Comparison of ENCODE assay signal across 26 mouse cellular contexts in the genomic region with DNA sequence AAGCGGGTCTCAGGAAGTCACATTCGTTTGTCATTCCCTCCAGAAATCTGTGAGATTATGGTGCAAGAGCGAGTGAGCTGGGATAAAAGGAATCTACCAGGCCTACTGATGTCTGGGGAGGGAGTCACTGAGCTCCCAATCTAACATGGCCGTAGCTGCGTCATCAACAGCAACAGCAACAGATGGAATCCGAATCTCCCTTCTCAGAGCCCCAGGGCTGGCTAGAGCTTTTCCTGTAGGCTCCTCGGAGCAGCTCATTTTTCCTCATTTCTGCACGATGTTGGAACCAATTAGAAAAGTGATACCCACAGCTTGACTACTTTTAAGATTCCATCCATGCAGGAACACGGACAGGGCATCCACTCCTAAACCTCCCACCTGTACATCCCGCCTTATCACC.
DNase-seq lines count a peak whose midpoint lies in the region; ATAC-seq and TF ChIP-seq lines count a peak whose summit lies in the region.
"Had no signal": no experiment of that assay in that cellular context is flagged by ENCODE, and none has a peak within 500 bp of the region (broad histone marks: within the 10 kb centered on the region; RNA-seq: fewer than 3 reads in every experiment).

No protein-coding gene starts in this region.

- no peak overlapping the region for H3K9ac ChIP-seq in hindbrain, embryonic 16.5 days (ENCODE audit: low read depth, low read length)
- no peak overlapping the region for H3K9ac ChIP-seq in midbrain, postnatal 0 days (replicated peaks; ENCODE audit: low read length, poor library complexity, severe bottlenecking)
- H3K9ac ChIP-seq: heart, embryonic 13.5 days; intestine, embryonic 15.5 days; limb, embryonic 15.5 days; liver, embryonic 14.5 days had no signal

- H3K4me3 ChIP-seq in testis, adult 2 months (ENCODE audit: control insufficient read depth, low read depth, low read length): peak overlapping the region; percentile 75
- no peak overlapping the region for H3K4me3 ChIP-seq in hindbrain, embryonic 16.5 days (ENCODE audit: low read length)
- no peak overlapping the region for H3K4me3 ChIP-seq in midbrain, postnatal 0 days (ENCODE audit: low read depth, low read length)
- H3K4me3 ChIP-seq: gastrocnemius, adult 2 months; heart, adult 2 months; intestine, embryonic 15.5 days; limb, embryonic 10.5 days; limb, embryonic 15.5 days had no signal

- no peak overlapping the region; the same call in none of the 2 replicates for H3K4me2 ChIP-seq in hindbrain, embryonic 16.5 days (ENCODE audit: low read length)
- peak overlapping the region; percentile 63 for H3K4me2 ChIP-seq in midbrain, postnatal 0 days (ENCODE audit: low read depth, low read length, poor library complexity, severe bottlenecking)
- H3K4me2 ChIP-seq: limb, embryonic 15.5 days had no signal

- no peaks in the 10 kb centered on the region for H3K36me3 ChIP-seq in testis, adult 2 months (ENCODE audit: control insufficient read depth, insufficient read depth, low read length)
- no peaks in the 10 kb centered on the region for H3K36me3 ChIP-seq in hindbrain, embryonic 16.5 days (ENCODE audit: control insufficient read depth, insufficient read depth, low read length)
- no peaks in the 10 kb centered on the region for H3K36me3 ChIP-seq in midbrain, postnatal 0 days (ENCODE audit: insufficient read depth, low read length)
- H3K36me3 ChIP-seq: heart, embryonic 13.5 days; intestine, embryonic 15.5 days; limb, embryonic 10.5 days; limb, embryonic 15.5 days had no signal

- no peaks in the 10 kb centered on the region; the same call in 1 of the 2 replicates for H3K27me3 ChIP-seq in testis, adult 2 months (ENCODE audit: control insufficient read depth, insufficient read depth, low read length)
- no peaks in the 10 kb centered on the region for H3K27me3 ChIP-seq in hindbrain, embryonic 16.5 days (replicated peaks; ENCODE audit: control insufficient read depth, insufficient read depth, low read length)
- H3K27me3 ChIP-seq in midbrain, postnatal 0 days (ENCODE audit: insufficient read depth, low read length): no peaks in the 10 kb centered on the region
- H3K27me3 ChIP-seq: CH12.LX; heart, embryonic 13.5 days; intestine, embryonic 15.5 days had no signal

- no peak for ATAC-seq in hindbrain, embryonic 16.5 days
- ATAC-seq in midbrain, postnatal 0 days (ENCODE audit: low FRiP score): 0 out of 2 replicates have a peak, but pooled peaks have one; percentile 6
- ATAC-seq in frontal cortex, adult (ENCODE audit: low TSS enrichment): no peak
- ATAC-seq: activated CD4-positive, CD25-positive, alpha-beta regulatory T cell, adult 4 months; intestine, embryonic 15.5 days had no signal

- H3K27ac ChIP-seq in testis, adult 2 months (ENCODE audit: control insufficient read depth, insufficient read depth, low read depth, low read length): no peak overlapping the region
- 0 out of 2 replicates have a peak overlapping the region, but pooled peaks have one; percentile 29 for H3K27ac ChIP-seq in hindbrain, embryonic 16.5 days (ENCODE audit: low read depth, low read length)
- H3K27ac ChIP-seq in midbrain, postnatal 0 days (ENCODE audit: low read depth, low read length): peak overlapping the region; percentile 85
- H3K27ac ChIP-seq: gastrocnemius, adult 2 months; heart, adult 2 months; heart, embryonic 13.5 days; intestine, embryonic 15.5 days; kidney, postnatal 0 days; limb, embryonic 10.5 days; limb, embryonic 15.5 days; liver, embryonic 14.5 days; macrophage had no signal

- TF ChIP-seq CTCF in testis, adult 2 months (IDR thresholded peaks at IDR 0.05; ENCODE audit: control insufficient read depth, insufficient read depth, insufficient replicate concordance, low read depth, low read length): no peak
- no peak for TF ChIP-seq CTCF in midbrain, postnatal 0 days (IDR thresholded peaks at IDR 0.05)

- H3K4me1 ChIP-seq in testis, adult 2 months (ENCODE audit: control insufficient read depth, insufficient read depth, low read length): peaks cover 9% of the 10 kb centered on the region
- H3K4me1 ChIP-seq in hindbrain, embryonic 16.5 days (ENCODE audit: control insufficient read depth, insufficient read depth, low read depth, low read length): peaks cover 6% of the 10 kb centered on the region
- 0 out of 2 replicates have a peak, but pooled peaks cover 4% of the 10 kb centered on the region for H3K4me1 ChIP-seq in midbrain, postnatal 0 days (ENCODE audit: insufficient read depth, low read length)
- H3K4me1 ChIP-seq: heart, embryonic 13.5 days; limb, embryonic 15.5 days had no signal

- peak; percentile 11 for DNase-seq in embryo, embryonic 10 days (ENCODE audit: low spot score)
- DNase-seq in embryo, embryonic 11 days: no peak
- no peak for DNase-seq in testis, postnatal 10 days (ENCODE audit: low spot score)
- DNase-seq in midbrain, postnatal 0 days (ENCODE audit: low spot score): peak; percentile 16
- no peak for DNase-seq in right cerebral cortex, postnatal 36 days (ENCODE audit: low spot score in 2 of 2)
- DNase-seq: adrenal gland, adult 2 months; gastrocnemius, adult 2 months; heart, adult 2 months; heart, postnatal 10 days; kidney, adult 2 months; kidney, postnatal 4 days; lung, adult 2 months; lung, postnatal 10 days; thymus, postnatal 14 days had no signal

- 68% methylated on average over 10 of the region's 10 CpGs for WGBS in hindbrain, embryonic 16.5 days
- 49% methylated on average over 10 of the region's 10 CpGs for WGBS in midbrain, postnatal 0 days

- H3K9me3 ChIP-seq in hindbrain, embryonic 16.5 days (ENCODE audit: control insufficient read depth, low read length): no peaks in the 10 kb centered on the region
- H3K9me3 ChIP-seq in midbrain, postnatal 0 days (ENCODE audit: low read length): no peaks in the 10 kb centered on the region
- H3K9me3 ChIP-seq: heart, embryonic 13.5 days; intestine, embryonic 15.5 days; limb, embryonic 10.5 days; limb, embryonic 15.5 days had no signal

- TF ChIP-seq POLR2A in testis, adult 2 months (IDR thresholded peaks at IDR 0.05; ENCODE audit: control insufficient read depth, low read depth, low read length): no peak

Comparison
In these comparisons a context has a peak if more than half of its experiments do, and no peak if none do; other contexts are left out.
1. DNase-seq: peak in embryo, embryonic 10 days (single experiment) and midbrain, postnatal 0 days (single experiment); none in embryo, embryonic 11 days (single experiment), testis, postnatal 10 days (single experiment) and right cerebral cortex, postnatal 36 days (0 of 2).